Mouse (Mus musculus): ENCODE measurements around the gene Selplg. TPM values are rescaled to one million over a fixed set of nuclear protein-coding genes. Genes with fewer than 3 reads are reported as not detected.

The Selplg gene
- total and polyA plus RNA-seq, 3 experiments = 8.5 to 18.7 (median 13.9) TPM

GRCm38 (mm10) chr5:113852463-113852862, 20.0 kb upstream of the Selplg start:
- TF ChIP-seq GATA2 (IDR thresholded peaks at IDR 0.05; ENCODE audit: borderline replicate concordance, low read depth, low read length) (no peak), CTCF (IDR thresholded peaks at IDR 0.05; ENCODE audit: low read depth, low read length) (no peak), GATA1 (IDR thresholded peaks at IDR 0.05; ENCODE audit: borderline replicate concordance, low read length) (no peak), POLR2AphosphoS5 (IDR thresholded peaks at IDR 0.05; ENCODE audit: insufficient replicate concordance, low read depth, low read length) (no peak), TAL1 (conservative IDR thresholded peaks at IDR 0.05; ENCODE audit: low read depth, low read length) (no peak)
- H3K36me3 ChIP-seq (replicated peaks) = peaks cover 99% of the 10 kb centered on the region
- no peaks in the 10 kb centered on the region for H3K9me3 ChIP-seq (replicated peaks)
- ATAC-seq (ENCODE audit: extremely low read depth, insufficient number of reproducible peaks, low FRiP score, poor library complexity, severe bottlenecking) (no peak), DNase-seq (ENCODE audit: low spot score) (no peak)
- H3K4me3 ChIP-seq (ENCODE audit: low read depth, low read length) = no peak overlapping the region
- no peaks in the 10 kb centered on the region for H3K27me3 ChIP-seq (ENCODE audit: insufficient read depth, low read length)
- peaks cover 18% of the 10 kb centered on the region for H3K4me1 ChIP-seq (ENCODE audit: insufficient read depth, low read depth, low read length)

- no peak for DNase-seq (ENCODE audit: low spot score)
- peaks cover 99% of the 10 kb centered on the region for H3K36me3 ChIP-seq (replicated peaks)
- TF ChIP-seq TAL1 (conservative IDR thresholded peaks at IDR 0.05; ENCODE audit: low read depth, low read length) (no peak), POLR2AphosphoS5 (IDR thresholded peaks at IDR 0.05; ENCODE audit: insufficient replicate concordance, low read depth, low read length) (no peak), GATA1 (IDR thresholded peaks at IDR 0.05; ENCODE audit: borderline replicate concordance, low read length) (no peak)
- no peaks in the 10 kb centered on the region for H3K9me3 ChIP-seq (replicated peaks)
- no peak overlapping the region for H3K4me3 ChIP-seq (ENCODE audit: low read depth, low read length)
- H3K27me3 ChIP-seq (ENCODE audit: insufficient read depth, low read length) = no peaks in the 10 kb centered on the region
- no peak for ATAC-seq (ENCODE audit: extremely low read depth, insufficient number of reproducible peaks, low FRiP score, poor library complexity, severe bottlenecking)
- H3K4me1 ChIP-seq (ENCODE audit: insufficient read depth, low read depth, low read length) = peaks cover 29% of the 10 kb centered on the region
Observed at GRCm38 (mm10) chr5:113850680-113851230, 18.3 kb upstream of the Selplg start.

DNA sequence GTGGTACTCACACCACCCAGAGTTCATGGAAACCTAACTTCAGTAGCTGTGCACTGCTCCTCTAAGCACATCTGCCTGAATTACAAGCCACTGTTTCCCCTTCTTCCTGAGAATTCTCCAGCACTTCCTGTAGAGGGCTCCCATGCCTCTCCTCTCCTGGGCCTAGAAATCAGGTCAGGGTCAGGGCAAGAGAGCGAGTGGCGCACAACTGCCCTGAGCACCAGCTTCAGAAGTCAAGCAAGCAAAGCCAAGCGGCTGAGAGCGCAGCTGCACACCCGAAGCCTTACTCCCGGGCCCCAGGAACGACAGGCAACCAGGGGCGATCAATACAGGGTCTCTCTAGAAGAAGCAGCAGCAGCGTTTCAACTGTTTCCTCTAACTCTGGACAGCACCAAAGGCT, 15.2 kb upstream of the Selplg start:
- DNase-seq (ENCODE audit: low spot score) = no peak
- Histone ChIP-seq H3K4me3 (ENCODE audit: low read depth, low read length) (no peak overlapping the region), H3K27me3 (ENCODE audit: insufficient read depth, low read length) (no peaks in the 10 kb centered on the region), H3K36me3 (replicated peaks) (peaks cover 98% of the 10 kb centered on the region), H3K4me1 (ENCODE audit: insufficient read depth, low read depth, low read length) (peaks cover 36% of the 10 kb centered on the region), H3K9me3 (replicated peaks) (no peaks in the 10 kb centered on the region)
- TF ChIP-seq CTCF (IDR thresholded peaks at IDR 0.05; ENCODE audit: low read depth, low read length) (no peak), GATA1 (IDR thresholded peaks at IDR 0.05; ENCODE audit: borderline replicate concordance, low read length) (no peak), POLR2AphosphoS5 (IDR thresholded peaks at IDR 0.05; ENCODE audit: insufficient replicate concordance, low read depth, low read length) (no peak), GATA2 (IDR thresholded peaks at IDR 0.05; ENCODE audit: borderline replicate concordance, low read depth, low read length) (no peak), TAL1 (conservative IDR thresholded peaks at IDR 0.05; ENCODE audit: low read depth, low read length) (no peak)
- no peak for ATAC-seq (ENCODE audit: extremely low read depth, insufficient number of reproducible peaks, low FRiP score, poor library complexity, severe bottlenecking)

GRCm38 (mm10) chr5:113846656-113847055, 14.2 kb upstream of the Selplg start:
- ATAC-seq (ENCODE audit: extremely low read depth, insufficient number of reproducible peaks, low FRiP score, poor library complexity, severe bottlenecking) (peak; percentile 42), DNase-seq (ENCODE audit: low spot score) (no peak)
- Histone ChIP-seq H3K36me3 (replicated peaks) (peaks cover 98% of the 10 kb centered on the region), H3K9me3 (replicated peaks) (no peaks in the 10 kb centered on the region), H3K4me3 (ENCODE audit: low read depth, low read length) (no peak overlapping the region), H3K27me3 (ENCODE audit: insufficient read depth, low read length) (no peaks in the 10 kb centered on the region), H3K4me1 (ENCODE audit: insufficient read depth, low read depth, low read length) (peaks cover 45% of the 10 kb centered on the region)
- 0 out of 2 replicates have a peak, but pooled peaks have one; percentile 26 for TF ChIP-seq TAL1 (conservative IDR thresholded peaks at IDR 0.05; ENCODE audit: low read depth, low read length)
- no peak for TF ChIP-seq GATA1 (IDR thresholded peaks at IDR 0.05; ENCODE audit: borderline replicate concordance, low read length)
- TF ChIP-seq CTCF (IDR thresholded peaks at IDR 0.05; ENCODE audit: low read depth, low read length) = no peak
- no peak for TF ChIP-seq POLR2AphosphoS5 (IDR thresholded peaks at IDR 0.05; ENCODE audit: insufficient replicate concordance, low read depth, low read length)

GRCm38 (mm10) chr5:113845627-113846026, 13.2 kb upstream of the Selplg start:
- ATAC-seq (ENCODE audit: extremely low read depth, insufficient number of reproducible peaks, low FRiP score, poor library complexity, severe bottlenecking) (no peak), DNase-seq (ENCODE audit: low spot score) (no peak)
- Histone ChIP-seq H3K36me3 (replicated peaks) (peaks cover 97% of the 10 kb centered on the region), H3K27me3 (ENCODE audit: insufficient read depth, low read length) (no peaks in the 10 kb centered on the region), H3K9me3 (replicated peaks) (no peaks in the 10 kb centered on the region), H3K4me1 (ENCODE audit: insufficient read depth, low read depth, low read length) (peaks cover 46% of the 10 kb centered on the region), H3K4me3 (ENCODE audit: low read depth, low read length) (no peak overlapping the region)
- no peak for TF ChIP-seq GATA2 (IDR thresholded peaks at IDR 0.05; ENCODE audit: borderline replicate concordance, low read depth, low read length)

DNA sequence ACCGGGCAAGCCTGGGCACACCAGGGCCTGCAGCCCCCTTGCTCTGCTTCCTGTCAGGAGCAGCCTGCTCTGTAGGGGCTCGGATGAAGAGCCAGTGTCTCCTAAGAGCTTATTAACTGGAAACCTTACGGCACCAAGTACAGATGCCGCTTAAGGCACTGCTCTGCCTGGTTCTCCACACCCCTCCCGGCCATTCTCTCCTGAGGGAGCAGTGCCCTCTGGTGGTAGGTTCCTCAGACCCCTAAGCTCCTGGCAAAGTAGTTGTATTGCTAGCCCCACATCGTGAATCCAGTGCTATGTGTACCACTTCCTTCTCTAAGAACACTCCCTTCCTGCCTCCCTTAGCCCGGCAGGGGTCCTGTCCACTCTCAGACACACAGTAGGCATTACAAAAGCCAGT, 12.3 kb upstream of the Selplg start:
- Histone ChIP-seq H3K4me3 (ENCODE audit: low read depth, low read length) (no peak overlapping the region), H3K4me1 (ENCODE audit: insufficient read depth, low read depth, low read length) (peaks cover 46% of the 10 kb centered on the region), H3K9me3 (replicated peaks) (no peaks in the 10 kb centered on the region), H3K36me3 (replicated peaks) (peaks cover 97% of the 10 kb centered on the region), H3K27me3 (ENCODE audit: insufficient read depth, low read length) (no peaks in the 10 kb centered on the region)
- ATAC-seq (ENCODE audit: extremely low read depth, insufficient number of reproducible peaks, low FRiP score, poor library complexity, severe bottlenecking) (no peak), DNase-seq (ENCODE audit: low spot score) (peak; percentile 63)
- TF ChIP-seq POLR2AphosphoS5 (IDR thresholded peaks at IDR 0.05; ENCODE audit: insufficient replicate concordance, low read depth, low read length) (no peak), GATA1 (IDR thresholded peaks at IDR 0.05; ENCODE audit: borderline replicate concordance, low read length) (no peak), TAL1 (conservative IDR thresholded peaks at IDR 0.05; ENCODE audit: low read depth, low read length) (no peak), GATA2 (IDR thresholded peaks at IDR 0.05; ENCODE audit: borderline replicate concordance, low read depth, low read length) (no peak), CTCF (IDR thresholded peaks at IDR 0.05; ENCODE audit: low read depth, low read length) (peak; percentile 64)

GRCm38 (mm10) chr5:113844106-113844505, 11.7 kb upstream of the Selplg start:
- TF ChIP-seq CTCF (IDR thresholded peaks at IDR 0.05; ENCODE audit: low read depth, low read length) (no peak), POLR2AphosphoS5 (IDR thresholded peaks at IDR 0.05; ENCODE audit: insufficient replicate concordance, low read depth, low read length) (no peak), TAL1 (conservative IDR thresholded peaks at IDR 0.05; ENCODE audit: low read depth, low read length) (no peak), GATA1 (IDR thresholded peaks at IDR 0.05; ENCODE audit: borderline replicate concordance, low read length) (no peak), GATA2 (IDR thresholded peaks at IDR 0.05; ENCODE audit: borderline replicate concordance, low read depth, low read length) (no peak)
- H3K9me3 ChIP-seq (replicated peaks) = no peaks in the 10 kb centered on the region
- H3K36me3 ChIP-seq (replicated peaks) = peaks cover 94% of the 10 kb centered on the region
- no peak overlapping the region for H3K4me3 ChIP-seq (ENCODE audit: low read depth, low read length)
- DNase-seq (ENCODE audit: low spot score) (no peak), ATAC-seq (ENCODE audit: extremely low read depth, insufficient number of reproducible peaks, low FRiP score, poor library complexity, severe bottlenecking) (no peak)
- H3K4me1 ChIP-seq (ENCODE audit: insufficient read depth, low read depth, low read length) = peaks cover 46% of the 10 kb centered on the region
- no peaks in the 10 kb centered on the region for H3K27me3 ChIP-seq (ENCODE audit: insufficient read depth, low read length)

Measured in G1E (cell line).